Mouse (Mus musculus): ENCODE measurements around the gene Mok. TPM values are rescaled to one million over a fixed set of nuclear protein-coding genes. Genes with fewer than 3 reads are reported as not detected.

Mok gene
- polyA plus RNA-seq, 2 experiments = 4.5 to 5.4 TPM

DNA sequence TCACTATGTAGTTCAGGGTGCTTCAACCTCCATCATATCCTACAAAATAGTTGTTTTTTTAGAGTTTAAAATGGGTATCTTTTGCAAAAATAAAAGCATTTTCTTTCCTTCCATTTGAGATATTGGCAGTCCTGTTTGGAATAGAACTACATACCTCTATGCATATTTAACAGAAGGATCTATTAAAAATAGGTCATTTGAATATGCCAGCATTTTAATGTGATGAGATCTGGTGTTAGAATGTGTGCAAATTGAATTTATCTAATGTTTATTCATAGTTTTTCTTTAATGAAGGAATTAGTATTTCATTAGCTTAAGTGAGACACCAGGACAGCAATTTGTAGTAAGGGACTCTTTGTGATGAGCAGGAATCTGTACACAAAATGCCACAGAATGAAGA lies 72.2 kb downstream of the Mok start:
- Histone ChIP-seq H3K27me3 (ENCODE audit: control insufficient read depth, insufficient read depth, low read length) (no peaks in the 10 kb centered on the region), H3K4me3 (replicated peaks; ENCODE audit: low read length) (no peak overlapping the region), H3K36me3 (ENCODE audit: control insufficient read depth, insufficient read depth, low read length) (no peaks in the 10 kb centered on the region), H3K27ac (replicated peaks; ENCODE audit: low read depth, low read length) (no peak overlapping the region), H3K9me3 (ENCODE audit: control insufficient read depth, low read length) (no peaks in the 10 kb centered on the region), H3K4me1 (ENCODE audit: control insufficient read depth, insufficient read depth, low read length) (no peaks in the 10 kb centered on the region), H3K4me2 (replicated peaks; ENCODE audit: low read depth, low read length, severe bottlenecking) (no peak overlapping the region), H3K9ac (ENCODE audit: low read depth, low read length, severe bottlenecking) (no peak overlapping the region)
- DNase-seq (ENCODE audit: low spot score) (no peak), ATAC-seq (ENCODE audit: low FRiP score, low read depth) (no peak)
- TF ChIP-seq POLR2A (IDR thresholded peaks at IDR 0.05; ENCODE audit: borderline replicate concordance, extremely low read depth, insufficient read depth, insufficient read length) = no peak

DNA sequence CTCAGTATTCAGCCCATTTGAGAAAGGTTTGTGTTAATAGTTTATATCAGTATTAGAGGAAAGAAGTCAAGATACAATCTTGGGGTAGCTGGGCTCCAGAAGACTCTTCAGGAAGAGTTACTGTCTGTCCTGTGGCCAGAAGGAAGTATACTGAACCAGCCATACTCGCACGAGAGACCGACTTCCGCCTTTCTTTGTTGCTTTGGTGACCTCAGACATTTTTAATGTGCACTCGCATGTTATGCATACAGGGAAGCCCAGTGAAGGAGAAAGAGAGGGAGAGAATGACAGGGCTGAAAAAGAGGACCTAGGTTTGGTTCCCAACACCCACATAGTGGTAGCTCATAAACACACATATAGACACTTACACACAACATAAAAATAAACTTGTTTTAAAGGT lies 76.2 kb downstream of the Mok start:
- Histone ChIP-seq H3K9ac (ENCODE audit: low read depth, low read length, severe bottlenecking) (no peak overlapping the region), H3K4me2 (replicated peaks; ENCODE audit: low read depth, low read length, severe bottlenecking) (no peak overlapping the region), H3K4me1 (ENCODE audit: control insufficient read depth, insufficient read depth, low read length) (no peaks in the 10 kb centered on the region), H3K9me3 (ENCODE audit: control insufficient read depth, low read length) (no peaks in the 10 kb centered on the region), H3K36me3 (ENCODE audit: control insufficient read depth, insufficient read depth, low read length) (no peaks in the 10 kb centered on the region), H3K4me3 (replicated peaks; ENCODE audit: low read length) (no peak overlapping the region), H3K27ac (replicated peaks; ENCODE audit: low read depth, low read length) (no peak overlapping the region), H3K27me3 (ENCODE audit: control insufficient read depth, insufficient read depth, low read length) (no peaks in the 10 kb centered on the region)
- ATAC-seq (ENCODE audit: low FRiP score, low read depth) = no peak
- no peak for TF ChIP-seq POLR2A (IDR thresholded peaks at IDR 0.05; ENCODE audit: borderline replicate concordance, extremely low read depth, insufficient read depth, insufficient read length)
- no peak for DNase-seq (ENCODE audit: low spot score)
- 90% methylated on average over 5 of the region's 5 CpGs for WGBS

DNA sequence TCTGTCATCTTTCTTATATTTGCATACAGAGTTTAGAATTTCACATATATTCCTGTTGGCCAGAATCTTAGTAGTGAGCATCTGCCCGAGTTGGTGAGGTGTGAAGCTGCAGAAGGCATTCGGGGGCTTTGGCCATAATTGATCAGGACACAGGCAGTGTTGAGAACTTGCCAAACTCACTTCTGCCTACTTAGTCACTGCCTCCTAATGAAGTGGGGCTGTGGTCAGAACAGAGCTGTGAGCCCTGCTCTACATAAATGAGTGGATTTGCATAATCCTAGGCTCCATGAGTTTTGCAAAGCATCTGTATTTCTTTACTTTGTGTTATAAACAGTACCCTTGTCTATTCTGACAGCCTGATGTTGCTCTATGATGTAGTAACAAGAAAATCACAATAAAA lies 78.4 kb downstream of the Mok start:
- H3K27ac ChIP-seq (replicated peaks; ENCODE audit: low read depth, low read length) = no peak overlapping the region
- no peak overlapping the region for H3K9ac ChIP-seq (ENCODE audit: low read depth, low read length, severe bottlenecking)
- H3K4me3 ChIP-seq (replicated peaks; ENCODE audit: low read length) = no peak overlapping the region
- H3K9me3 ChIP-seq (ENCODE audit: control insufficient read depth, low read length) = no peaks in the 10 kb centered on the region
- WGBS = 76% methylated on average over 2 of the region's 2 CpGs
- TF ChIP-seq POLR2A (IDR thresholded peaks at IDR 0.05; ENCODE audit: borderline replicate concordance, extremely low read depth, insufficient read depth, insufficient read length) = no peak
- ATAC-seq (ENCODE audit: low FRiP score, low read depth) = no peak
- DNase-seq (ENCODE audit: low spot score) = no peak
- no peaks in the 10 kb centered on the region for H3K27me3 ChIP-seq (ENCODE audit: control insufficient read depth, insufficient read depth, low read length)
- no peaks in the 10 kb centered on the region for H3K4me1 ChIP-seq (ENCODE audit: control insufficient read depth, insufficient read depth, low read length)
- no peaks in the 10 kb centered on the region for H3K36me3 ChIP-seq (ENCODE audit: control insufficient read depth, insufficient read depth, low read length)
- no peak overlapping the region for H3K4me2 ChIP-seq (replicated peaks; ENCODE audit: low read depth, low read length, severe bottlenecking)

- no peak for TF ChIP-seq POLR2A (IDR thresholded peaks at IDR 0.05; ENCODE audit: borderline replicate concordance, extremely low read depth, insufficient read depth, insufficient read length)
- ATAC-seq (ENCODE audit: low FRiP score, low read depth) = no peak
- H3K9me3 ChIP-seq (ENCODE audit: control insufficient read depth, low read length) = no peaks in the 10 kb centered on the region
- no peak overlapping the region for H3K4me2 ChIP-seq (replicated peaks; ENCODE audit: low read depth, low read length, severe bottlenecking)
- no peaks in the 10 kb centered on the region for H3K27me3 ChIP-seq (ENCODE audit: control insufficient read depth, insufficient read depth, low read length)
- H3K4me1 ChIP-seq (ENCODE audit: control insufficient read depth, insufficient read depth, low read length) = no peaks in the 10 kb centered on the region
- H3K4me3 ChIP-seq (replicated peaks; ENCODE audit: low read length) = no peak overlapping the region
- peaks cover 11% of the 10 kb centered on the region; the same call in 1 of the 2 replicates for H3K36me3 ChIP-seq (ENCODE audit: control insufficient read depth, insufficient read depth, low read length)
- H3K27ac ChIP-seq (replicated peaks; ENCODE audit: low read depth, low read length) = no peak overlapping the region
- no peak for DNase-seq (ENCODE audit: low spot score)
- WGBS = 96% methylated on average over 7 of the region's 8 CpGs
- H3K9ac ChIP-seq (ENCODE audit: low read depth, low read length, severe bottlenecking) = no peak overlapping the region
Observed at GRCm38 (mm10) chr12:110758932-110759331, 81.8 kb downstream of the Mok start.

Other genes starting within 250 kb of the Mok start
- 182 and 183 TPM in 2 replicates for gene Dync1h1, start 239.5 kb downstream of the Mok start, polyA plus RNA-seq (2012; rRNA removed)
- 69.2 and 71.9 TPM in 2 replicates for gene Dync1h1, start 239.5 kb downstream of the Mok start, polyA plus RNA-seq (2014; fragmentation: Nextera tagmentation; extraction: Ambion mirVana)
- gene 1700001K19Rik, start 158.3 kb downstream of the Mok start, polyA plus RNA-seq (2012; rRNA removed) = not detected in 2 replicates
- gene 1700001K19Rik, start 158.3 kb downstream of the Mok start, polyA plus RNA-seq (2014; fragmentation: Nextera tagmentation; extraction: Ambion mirVana) = 0.19 and 0.50 TPM in 2 replicates
- 164 and 169 TPM in 2 replicates for gene Hsp90aa1, start 138.2 kb downstream of the Mok start, polyA plus RNA-seq (2012; rRNA removed)
- gene Hsp90aa1, start 138.2 kb downstream of the Mok start, polyA plus RNA-seq (2014; fragmentation: Nextera tagmentation; extraction: Ambion mirVana) = 633 and 664 TPM in 2 replicates
- gene Wdr20, start 103.0 kb downstream of the Mok start, polyA plus RNA-seq (2012; rRNA removed) = 27.9 and 30.9 TPM in 2 replicates
- 20.4 and 25.9 TPM in 2 replicates for gene Wdr20, start 103.0 kb downstream of the Mok start, polyA plus RNA-seq (2014; fragmentation: Nextera tagmentation; extraction: Ambion mirVana)
- 8.7 and 10.0 TPM in 2 replicates for gene Zfp839, start 9.3 kb upstream of the Mok start, polyA plus RNA-seq (2012; rRNA removed)
- gene Zfp839, start 9.3 kb upstream of the Mok start, polyA plus RNA-seq (2014; fragmentation: Nextera tagmentation; extraction: Ambion mirVana) = 3.9 and 4.8 TPM in 2 replicates
- 74.0 and 74.8 TPM in 2 replicates for gene Cinp, start 48.2 kb upstream of the Mok start, polyA plus RNA-seq (2012; rRNA removed)
- gene Cinp, start 48.2 kb upstream of the Mok start, polyA plus RNA-seq (2014; fragmentation: Nextera tagmentation; extraction: Ambion mirVana) = 73.4 and 77.6 TPM in 2 replicates
- 10.1 and 11.4 TPM in 2 replicates for gene Tecpr2, start 48.3 kb upstream of the Mok start, polyA plus RNA-seq (2012; rRNA removed)
- 3.8 and 4.4 TPM in 2 replicates for gene Tecpr2, start 48.3 kb upstream of the Mok start, polyA plus RNA-seq (2014; fragmentation: Nextera tagmentation; extraction: Ambion mirVana)
- gene Ankrd9, start 138.1 kb upstream of the Mok start, polyA plus RNA-seq (2012; rRNA removed) = 15.6 and 21.6 TPM in 2 replicates
- 11.7 and 12.5 TPM in 2 replicates for gene Ankrd9, start 138.1 kb upstream of the Mok start, polyA plus RNA-seq (2014; fragmentation: Nextera tagmentation; extraction: Ambion mirVana)
- 29.4 and 30.2 TPM in 2 replicates for gene Rcor1, start 198.4 kb upstream of the Mok start, polyA plus RNA-seq (2012; rRNA removed)
- gene Rcor1, start 198.4 kb upstream of the Mok start, polyA plus RNA-seq (2014; fragmentation: Nextera tagmentation; extraction: Ambion mirVana) = 17.7 and 20.6 TPM in 2 replicates